Mouse (Mus musculus) megakaryocyte, adult 5-6 weeks (primary cell): Measurements from ENCODE around the gene Ablim2. TPM values are rescaled to one million over a fixed set of nuclear protein-coding genes. Genes with fewer than 3 reads are reported as not detected.

Source experiments
- ATAC-seq: 2 replicates; pipeline ENCODE4 v1.8.0; 2016; ENCODE audit warnings: mild to moderate bottlenecking, inconsistent platforms; ENCODE audit not compliant: poor library complexity, severe bottlenecking
- total RNA-seq, 2 experiments: library from RNA; stranded (forward) in 1 of 2; stranded (reverse) in 1 of 2; fragments of 153-499, 151-499 nt in 1 of 2; fragments of 221-1000, 200-1000 nt in 1 of 2; gene quantifications; 2 replicates each; pipeline versions ENCODE4 v1.2.3 to v1.2.4; 2015 to 2017

Ablim2 gene
- total RNA-seq, 2 experiments from 2014 or later = 0.04 TPM; not detected in 1

DNA sequence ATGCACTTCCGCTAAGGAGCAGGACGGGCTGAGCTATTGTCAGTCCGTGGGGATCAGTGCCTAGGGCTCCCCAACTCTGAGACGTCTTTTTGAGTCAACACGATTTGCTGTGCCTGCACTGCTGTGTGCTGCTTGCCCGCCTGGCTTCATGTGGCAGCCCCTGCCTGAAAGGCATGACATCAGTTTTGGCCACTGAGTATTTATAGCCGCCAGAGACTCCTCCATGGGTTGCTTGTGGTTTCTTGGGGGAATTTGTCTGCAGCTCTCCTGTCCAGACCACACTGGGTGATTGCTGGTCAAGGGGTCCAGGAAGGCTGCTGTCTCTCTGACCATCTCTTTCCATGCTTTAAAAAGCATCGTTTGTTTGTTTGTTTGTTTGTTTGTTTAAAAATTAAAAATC lies 147.6 kb downstream of the Ablim2 start:
- ATAC-seq = no peak

DNA sequence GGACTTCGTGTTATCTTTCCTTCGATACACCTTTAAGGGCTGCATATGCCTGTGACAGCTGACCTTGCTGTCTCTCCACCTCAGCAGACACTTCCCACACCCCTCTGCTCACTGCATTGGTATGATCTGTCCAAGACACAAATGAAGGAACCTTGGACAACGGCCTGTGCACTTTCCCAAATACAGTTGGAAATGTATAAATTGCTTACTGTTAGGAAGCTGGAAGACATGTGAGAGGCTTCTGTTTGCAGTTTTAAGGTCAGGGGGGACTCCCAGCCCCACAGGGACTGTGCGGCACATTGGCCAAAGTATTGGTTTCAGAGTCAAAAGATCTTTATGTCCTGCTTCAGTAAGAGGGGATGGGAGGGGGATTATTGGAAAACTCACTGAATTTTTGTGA lies 149.4 kb downstream of the Ablim2 start:
- ATAC-seq = no peak

DNA sequence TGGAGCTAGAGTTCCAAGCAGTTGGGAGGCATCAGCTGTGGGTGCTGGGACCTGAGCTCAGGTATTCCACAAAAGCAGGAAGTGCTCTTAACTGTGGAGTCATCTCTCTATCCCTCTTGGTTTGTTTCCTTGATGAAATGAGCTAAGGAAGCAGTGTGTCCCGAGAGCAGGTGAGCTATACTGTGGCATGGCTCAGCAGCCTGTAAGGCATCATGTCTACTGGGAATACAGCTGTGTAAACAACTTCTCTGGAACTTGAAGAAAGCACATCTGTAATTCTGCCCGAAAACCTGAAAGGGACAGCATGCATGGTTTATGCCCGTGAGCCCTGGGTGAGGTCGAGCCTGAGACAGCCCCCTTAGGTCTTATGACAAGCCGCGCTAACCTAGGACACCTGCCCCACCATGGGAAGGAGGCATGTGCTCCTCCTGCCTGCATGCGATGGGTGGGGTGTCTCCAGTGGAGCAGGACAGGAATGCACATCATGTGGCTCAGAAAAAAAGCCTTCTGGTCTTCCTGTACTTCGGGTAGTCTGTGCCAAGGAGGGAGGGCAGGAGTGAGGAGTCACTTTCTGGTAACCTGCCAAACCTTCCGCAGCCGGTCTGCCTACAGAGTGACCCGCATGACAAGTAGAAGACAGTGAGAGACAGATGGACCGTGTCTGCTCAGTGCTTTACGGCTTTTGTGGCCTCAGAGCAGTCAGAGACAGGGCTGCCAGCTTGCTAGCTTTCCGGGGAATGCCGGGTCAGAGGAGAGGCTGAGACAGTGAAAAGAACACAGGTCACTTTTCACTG lies 150.2 kb downstream of the Ablim2 start:
- no peak for ATAC-seq

DNA sequence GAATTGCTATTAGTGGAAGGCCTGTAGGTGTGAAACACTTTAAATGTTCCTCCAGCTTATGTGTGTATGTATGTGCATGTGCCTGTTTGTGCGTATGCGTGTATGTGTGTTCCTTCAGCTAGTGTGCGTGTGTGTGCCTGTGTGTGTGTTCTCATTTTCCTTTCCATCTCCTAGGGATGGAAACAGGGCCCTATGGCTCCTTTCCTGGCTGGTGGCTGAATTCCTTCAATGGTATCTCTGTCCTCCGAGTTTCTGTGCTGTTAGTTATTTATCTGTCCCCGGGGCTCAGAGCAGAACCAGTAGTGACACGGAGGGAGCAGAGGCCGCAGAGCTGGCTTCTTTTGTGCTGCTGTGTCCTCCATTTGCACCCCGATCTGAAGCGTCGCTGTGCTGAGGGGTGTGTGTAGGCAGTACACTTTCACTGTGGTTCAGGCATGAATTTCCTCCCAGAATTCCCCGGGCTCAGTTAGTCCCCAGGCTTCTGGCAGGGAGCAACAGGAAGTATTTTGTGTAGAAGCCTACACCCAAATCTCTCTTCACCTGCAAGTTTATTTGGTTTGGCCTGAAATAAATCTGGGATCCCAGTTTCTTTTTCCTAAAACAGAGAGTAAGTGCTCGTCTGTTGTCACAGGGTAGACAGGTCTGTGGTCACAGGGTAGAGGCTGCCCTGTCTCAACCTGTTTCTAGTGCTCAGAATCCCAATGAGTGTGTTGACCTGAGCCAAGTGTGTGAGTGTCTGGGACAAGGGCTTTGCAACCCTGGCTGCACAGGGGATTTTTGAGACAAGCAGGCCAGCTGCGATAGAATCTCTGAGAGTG lies 151.2 kb downstream of the Ablim2 start:
- no peak for ATAC-seq

DNA sequence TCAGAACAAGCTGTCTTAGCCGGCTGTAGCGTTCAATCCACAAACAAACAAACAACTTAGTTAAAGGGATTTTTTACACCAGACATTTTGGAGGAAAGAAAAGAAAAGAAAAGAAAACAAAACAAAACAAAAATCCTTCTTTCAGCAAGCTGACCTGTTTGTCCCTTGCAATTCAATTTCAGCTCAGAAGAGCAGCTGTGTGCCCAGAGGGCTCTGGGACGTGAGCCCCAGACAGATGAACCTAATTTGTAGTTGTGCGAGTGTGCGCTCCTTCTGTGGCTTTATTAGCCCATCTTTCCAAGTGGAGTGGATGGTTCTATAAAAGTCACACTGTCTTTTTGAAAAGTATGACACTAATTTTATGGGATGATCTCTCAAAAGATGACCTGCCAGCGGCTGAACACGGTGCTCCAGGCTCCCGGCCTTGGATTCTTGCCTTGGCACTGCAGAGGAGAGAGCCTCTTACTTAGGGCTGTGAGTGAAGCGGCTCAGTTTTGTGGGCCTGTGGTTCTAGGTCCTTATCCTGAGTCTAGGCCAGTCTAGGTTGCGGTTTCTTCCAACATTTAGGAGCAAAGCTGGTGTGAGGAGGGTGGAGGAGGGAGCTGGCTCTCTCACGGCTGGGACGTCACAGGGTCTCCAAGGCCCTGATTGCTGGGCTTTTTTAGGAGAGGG lies 158.1 kb downstream of the Ablim2 start:
- no peak for ATAC-seq

DNA sequence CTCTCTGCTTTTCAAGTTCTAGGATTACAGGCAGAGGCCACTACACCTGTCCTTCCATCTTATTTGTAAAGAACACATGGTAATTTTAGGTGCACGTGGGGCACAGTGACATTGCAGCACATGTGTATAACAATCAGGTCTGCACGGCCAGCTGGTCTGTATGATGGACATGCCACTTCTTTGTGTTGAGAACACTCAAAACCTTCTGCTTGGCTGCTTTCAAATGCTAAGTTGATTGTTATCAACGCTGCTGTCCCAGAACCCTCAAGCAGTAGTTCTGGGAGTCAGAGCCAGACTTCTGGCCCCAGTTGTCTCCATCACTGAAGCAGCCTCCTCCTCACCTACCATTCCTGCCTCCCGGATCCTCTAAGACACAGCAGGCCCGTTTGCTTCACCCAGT lies 159.0 kb downstream of the Ablim2 start:
- no peak for ATAC-seq

DNA sequence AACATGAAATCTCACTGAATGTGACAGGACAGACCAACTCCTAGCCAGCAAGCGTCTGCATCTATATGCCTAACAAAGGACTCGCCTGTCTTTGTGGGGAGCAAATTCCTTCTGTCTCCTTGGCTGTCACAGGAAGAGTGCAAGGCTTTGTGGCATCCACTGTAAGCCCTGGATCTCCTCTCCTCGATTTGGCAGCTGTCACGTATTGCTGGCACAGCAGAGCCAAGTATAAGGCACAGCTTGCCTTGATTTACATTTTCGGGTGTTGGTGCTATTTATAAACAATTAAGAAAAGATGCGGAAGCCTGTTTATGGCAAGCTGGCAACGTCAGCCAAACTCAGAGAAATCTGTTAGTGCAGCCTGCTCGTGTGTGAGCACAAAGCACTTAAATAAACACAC lies 160.7 kb downstream of the Ablim2 start:
- ATAC-seq = no peak

DNA sequence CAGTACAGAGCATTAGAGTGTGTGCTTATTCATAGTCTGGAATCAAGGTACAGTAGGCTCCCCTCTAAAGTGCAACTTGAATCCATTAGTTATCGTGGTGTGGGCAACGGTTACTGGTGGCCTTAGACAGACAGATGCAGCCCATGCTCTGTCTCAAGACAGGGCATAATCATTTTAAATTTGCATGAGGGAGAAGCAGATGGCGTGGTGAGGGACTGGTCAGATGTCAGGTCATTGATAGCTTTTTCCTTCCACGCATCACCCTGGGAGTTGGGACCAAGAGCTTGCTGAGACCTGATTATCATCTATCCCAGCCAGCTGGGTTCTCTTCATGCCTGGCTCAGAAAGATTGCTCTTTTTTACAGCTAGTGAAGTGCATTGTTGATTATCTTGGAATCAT lies 162.4 kb downstream of the Ablim2 start:
- no peak for ATAC-seq

DNA sequence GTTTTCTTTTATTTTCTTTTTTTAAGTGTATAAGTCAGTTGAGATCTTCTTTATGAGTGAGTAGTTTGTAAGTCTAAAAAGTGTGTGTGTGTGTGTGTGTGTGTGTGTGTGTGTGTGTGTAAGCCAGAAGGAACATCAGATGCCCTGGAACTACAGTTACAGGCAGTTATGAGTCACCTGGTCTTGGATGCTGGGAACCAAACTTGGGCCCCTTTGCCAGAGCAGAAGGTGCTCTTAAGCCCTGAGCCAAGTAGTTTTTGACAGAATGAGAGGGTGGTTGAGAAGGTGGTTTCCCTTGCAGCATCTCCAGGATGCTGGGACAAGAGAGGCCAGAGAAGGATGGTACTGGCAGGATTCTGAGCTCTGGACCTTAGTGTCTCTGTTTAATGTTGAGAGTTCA lies 162.9 kb downstream of the Ablim2 start:
- no peak for ATAC-seq

DNA sequence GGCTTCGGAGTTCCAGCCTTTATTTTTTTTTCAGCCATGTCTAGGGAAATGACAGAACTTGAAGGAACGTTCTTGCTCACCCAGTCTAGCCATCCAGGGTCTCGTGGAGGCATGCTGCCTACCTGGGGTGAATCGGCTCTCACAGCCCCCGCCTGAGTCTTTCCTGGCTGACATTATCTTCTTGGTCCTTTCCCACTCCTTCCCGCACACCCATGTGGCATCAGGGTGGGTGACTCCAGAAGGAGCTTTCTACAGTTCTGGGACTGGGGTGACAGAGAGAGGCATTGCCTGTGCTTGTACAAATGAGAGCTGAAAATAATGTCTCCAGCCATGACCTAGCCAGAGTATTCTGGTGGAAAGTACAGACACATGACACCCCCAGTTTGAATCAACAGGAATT lies 163.5 kb downstream of the Ablim2 start:
- no peak for ATAC-seq

DNA sequence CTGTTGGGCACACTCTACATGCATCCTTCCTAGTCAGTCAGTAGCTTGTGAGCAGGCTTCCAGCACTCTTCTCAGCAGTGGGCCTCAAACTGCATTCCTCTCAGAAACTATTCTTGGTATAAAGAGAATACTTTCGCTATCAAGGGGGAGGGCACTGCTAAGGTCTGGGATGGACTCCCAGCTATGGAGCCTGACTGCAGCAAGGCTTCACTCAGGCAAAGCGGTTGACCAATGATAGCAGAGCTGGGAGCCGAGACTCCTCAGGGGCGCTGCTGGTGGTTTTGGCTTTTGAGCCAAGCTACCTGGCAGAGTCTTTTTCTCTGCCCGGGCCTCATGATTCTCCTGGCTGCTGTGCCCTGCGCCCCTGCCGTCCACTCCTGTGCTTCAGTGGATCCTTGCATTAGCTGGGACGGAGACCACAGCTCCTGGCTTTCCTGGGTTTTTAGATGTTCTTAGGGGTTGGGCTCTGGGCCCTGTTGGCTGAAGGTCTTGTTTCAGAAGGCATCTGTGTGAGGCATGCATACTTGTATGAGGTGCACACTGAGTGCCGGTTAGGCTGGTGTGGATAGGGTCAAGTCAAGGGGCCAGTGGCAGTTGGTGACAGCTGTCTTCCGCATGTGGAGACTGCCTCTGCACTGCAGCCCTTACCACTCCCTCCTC lies 164.0 kb downstream of the Ablim2 start:
- ATAC-seq = no peak

DNA sequence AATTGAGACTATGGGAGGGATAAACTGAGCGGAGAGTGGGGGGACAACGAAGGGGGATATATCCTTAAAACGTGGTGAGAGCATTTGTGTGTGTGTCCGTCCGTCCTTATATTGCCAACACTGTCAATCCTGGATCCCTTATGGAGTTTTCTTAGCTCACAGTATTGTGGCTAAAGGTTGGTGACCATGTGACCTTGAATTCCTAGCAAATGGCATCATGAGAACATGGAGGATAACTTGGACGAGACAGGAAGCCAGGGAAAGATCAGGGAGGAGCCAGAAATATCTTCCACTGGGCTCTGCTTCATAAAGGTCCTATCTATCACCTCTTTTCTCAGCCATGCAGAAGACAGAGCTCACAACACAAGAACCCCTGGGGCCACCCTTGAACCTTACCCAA lies 165.8 kb downstream of the Ablim2 start:
- no peak for ATAC-seq

DNA sequence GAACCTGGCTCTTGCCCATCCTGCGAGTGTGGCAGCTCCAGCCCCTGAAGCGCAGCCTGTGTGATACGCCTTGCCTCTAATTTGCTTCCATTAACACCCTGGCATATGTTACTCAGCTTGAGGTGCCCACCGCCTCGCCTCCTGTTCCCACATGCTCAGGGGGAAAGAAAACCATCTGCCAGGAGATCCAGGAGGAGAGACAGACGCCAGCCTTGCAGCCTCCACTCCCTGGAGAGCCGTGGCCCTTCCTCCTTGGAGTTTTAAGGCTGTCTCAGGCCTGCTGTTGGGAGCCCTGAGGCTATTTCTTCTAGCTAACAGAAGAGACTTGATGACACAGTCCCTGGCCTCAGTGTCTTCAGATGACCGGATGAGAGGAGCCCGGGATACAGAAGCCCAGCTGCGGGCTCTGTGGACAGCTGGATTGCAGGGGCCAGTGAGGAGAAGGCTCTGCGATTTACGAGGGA lies 167.5 kb downstream of the Ablim2 start:
- no peak for ATAC-seq

DNA sequence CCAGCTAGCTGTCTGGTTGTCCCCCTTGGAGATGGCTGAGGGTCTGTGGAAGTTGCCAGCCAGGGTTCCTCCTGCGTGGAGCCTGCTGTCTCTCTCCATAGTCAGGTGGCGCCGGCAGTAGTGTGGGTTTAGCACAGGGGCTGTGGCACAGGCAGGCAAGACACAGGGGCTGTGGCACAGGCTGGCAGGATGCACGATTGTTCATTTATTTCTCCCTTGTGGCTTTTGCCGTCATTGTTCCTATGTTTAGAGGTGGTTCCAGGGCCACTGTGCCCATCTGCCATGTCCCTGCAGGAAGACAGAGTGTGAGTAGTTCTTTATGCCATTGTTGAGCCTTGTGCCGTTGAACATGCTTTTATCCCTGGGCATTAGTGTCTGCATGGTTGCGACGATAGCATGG lies 168.8 kb downstream of the Ablim2 start:
- no peak for ATAC-seq

DNA sequence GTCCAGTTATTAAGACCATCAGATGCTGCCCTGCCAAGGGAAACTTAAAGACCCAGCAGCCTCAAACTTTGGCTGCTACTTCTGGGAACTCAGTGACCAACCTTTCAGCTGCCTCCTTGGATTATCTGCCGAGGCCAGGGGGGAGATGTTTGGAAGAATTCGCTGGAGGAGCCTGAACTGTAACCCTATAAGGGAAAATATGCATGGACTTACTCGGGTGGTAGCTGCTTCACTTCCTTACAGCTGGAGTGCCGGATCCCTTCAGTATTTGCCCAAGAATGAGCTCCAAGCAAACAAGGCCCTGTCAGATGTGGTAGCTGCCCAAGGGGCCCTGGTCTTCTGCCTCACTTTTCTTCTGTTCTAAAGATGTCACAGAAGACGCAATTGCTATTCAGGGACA lies 173.6 kb downstream of the Ablim2 start:
- ATAC-seq = no peak

DNA sequence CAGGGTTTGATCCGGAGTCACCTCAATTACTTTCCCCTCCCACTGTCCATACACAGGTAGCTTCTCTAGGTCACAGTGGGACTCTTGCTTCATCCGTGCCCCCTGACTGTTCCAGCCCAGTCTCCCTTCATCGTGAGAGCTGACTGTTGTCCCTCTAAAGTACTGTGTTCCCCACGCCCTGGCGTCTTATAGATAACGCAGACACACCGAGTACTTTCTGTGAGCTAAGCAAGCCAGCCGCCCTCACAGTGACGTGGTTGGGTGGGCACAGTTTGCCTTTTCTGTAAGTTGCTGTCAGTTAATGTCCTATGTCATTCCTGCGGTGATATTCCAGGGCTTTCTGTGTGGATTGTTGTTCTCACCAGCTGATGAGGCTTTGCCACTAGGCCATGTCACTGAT lies 175.4 kb downstream of the Ablim2 start:
- no peak for ATAC-seq

Other genes starting within 250 kb of the Ablim2 start
- gene Cpz, start 232.2 kb upstream of the Ablim2 start, total RNA-seq (2015) = not detected in 2 replicates
- gene Cpz, start 232.2 kb upstream of the Ablim2 start, total RNA-seq (2017) = not detected in 2 replicates
- gene Trmt44, start 182.8 kb upstream of the Ablim2 start, total RNA-seq (2015) = 4.4 and 6.1 TPM in 2 replicates
- gene Trmt44, start 182.8 kb upstream of the Ablim2 start, total RNA-seq (2017) = 5.7 and 7.7 TPM in 2 replicates
- 54.4 and 64.0 TPM in 2 replicates for gene Acox3, start 174.8 kb upstream of the Ablim2 start, total RNA-seq (2015)
- gene Acox3, start 174.8 kb upstream of the Ablim2 start, total RNA-seq (2017) = 64.0 and 74.3 TPM in 2 replicates
- gene Htra3, start 78.1 kb upstream of the Ablim2 start, total RNA-seq (2015) = 0.04 TPM in 1 of 2 replicates, not detected in the other
- gene Htra3, start 78.1 kb upstream of the Ablim2 start, total RNA-seq (2017) = not detected in 2 replicates
- gene Sh3tc1, start 17.9 kb upstream of the Ablim2 start, total RNA-seq (2015) = 6.6 and 6.8 TPM in 2 replicates
- 13.1 and 14.4 TPM in 2 replicates for gene Sh3tc1, start 17.9 kb upstream of the Ablim2 start, total RNA-seq (2017)
- gene Afap1, start 135.4 kb downstream of the Ablim2 start, total RNA-seq (2015) = 2.6 and 2.7 TPM in 2 replicates
- gene Afap1, start 135.4 kb downstream of the Ablim2 start, total RNA-seq (2017) = 2.0 and 3.1 TPM in 2 replicates